Mouse (Mus musculus) C2C12 (cell line): ENCODE measurements at regions not wholly inside any gene's neighbourhood (a gene's known extent, or its start where the extent isn't known, plus 50 kb on each side); places are given as distances from the start of the nearest gene placed in this dataset.

Experiments
- CEBPB ChIP-seq: IDR thresholded peaks from one replicate; pipeline ENCODE4 v1.6.1; 2011; ENCODE audit warnings: low read depth, mild to moderate bottlenecking, control low read depth, moderate library complexity
- CTCF ChIP-seq: IDR thresholded peaks from one replicate; pipeline ENCODE4 v1.5.1; 2011; ENCODE audit not compliant: control insufficient read depth, insufficient read depth, insufficient read length
- FOSL1 ChIP-seq: IDR thresholded peaks from one replicate; pipeline ENCODE4 v1.8.0; 2011; ENCODE audit warnings: mild to moderate bottlenecking, low read length; ENCODE audit not compliant: poor library complexity, insufficient read depth, severe bottlenecking
- MAX ChIP-seq: IDR thresholded peaks from one replicate; pipeline ENCODE4 v1.6.1; 2011; ENCODE audit warnings: mild to moderate bottlenecking, control low read depth
- MYOD1 ChIP-seq: IDR thresholded peaks from one replicate; pipeline ENCODE4 v1.6.1; 2011; ENCODE audit warnings: low read depth; ENCODE audit not compliant: control insufficient read depth, insufficient read length
- MYOG ChIP-seq: IDR thresholded peaks from one replicate; pipeline ENCODE4 v1.6.1; 2011; ENCODE audit not compliant: control insufficient read depth, insufficient read length; ENCODE audit errors: extremely low read depth
- USF1 ChIP-seq: IDR thresholded peaks from one replicate; pipeline ENCODE4 v1.6.1; 2011; ENCODE audit warnings: low read depth, mild to moderate bottlenecking, control low read depth, moderate library complexity

GRCm38 (mm10) chr14:105722923-105723322, 173.7 kb downstream of the Spry2 start:
- TF ChIP-seq CTCF (no peak), USF1 (no peak), CEBPB (no peak), MAX (no peak), MYOG (no peak), MYOD1 (no peak), FOSL1 (no peak)
